Mouse (Mus musculus): Measurements from ENCODE around the gene Psg20. TPM values are rescaled to one million over a fixed set of nuclear protein-coding genes. Genes with fewer than 3 reads are reported as not detected.
A peak's percentile ranks its signal among the peaks of the same experiment; 100 is the strongest.
"Not testable (repeated sequence)": the region's sequence is repeated elsewhere in the genome, so short reads cannot be mapped to it uniquely, and the experiment has no call there.

Gene Psg20
- polyA plus RNA-seq, 1 experiment from 2014 or later: not detected

GRCm38 (mm10) chr7:18710331-18710730 is 24.3 kb upstream of the Psg20 start:
- not testable (repeated sequence) for H3K27me3 ChIP-seq (replicated peaks; ENCODE audit: control insufficient read depth, insufficient read depth, low read length); H3K4me2 ChIP-seq (ENCODE audit: low read depth, low read length); H3K9ac ChIP-seq (ENCODE audit: low read depth, low read length); H3K4me3 ChIP-seq (ENCODE audit: low read depth, low read length); H3K4me1 ChIP-seq (ENCODE audit: control insufficient read depth, insufficient read depth, low read length); H3K9me3 ChIP-seq (ENCODE audit: control insufficient read depth, low read length); H3K36me3 ChIP-seq (ENCODE audit: control insufficient read depth, insufficient read depth, low read length); ATAC-seq (ENCODE audit: low read depth); H3K27ac ChIP-seq (replicated peaks; ENCODE audit: low read depth, low read length)
- WGBS: 77% methylated on average over 4 of the region's 4 CpGs
- peak; percentile 4 for DNase-seq (ENCODE audit: low spot score)

- Histone ChIP-seq H3K27ac (replicated peaks; ENCODE audit: low read depth, low read length) (no peak overlapping the region), H3K4me3 (ENCODE audit: low read depth, low read length) (no peak overlapping the region), H3K27me3 (replicated peaks; ENCODE audit: control insufficient read depth, insufficient read depth, low read length) (no peaks in the 10 kb centered on the region), H3K36me3 (ENCODE audit: control insufficient read depth, insufficient read depth, low read length) (no peaks in the 10 kb centered on the region), H3K4me2 (ENCODE audit: low read depth, low read length) (no peak overlapping the region), H3K9ac (ENCODE audit: low read depth, low read length) (no peak overlapping the region), H3K4me1 (ENCODE audit: control insufficient read depth, insufficient read depth, low read length) (no peaks in the 10 kb centered on the region), H3K9me3 (ENCODE audit: control insufficient read depth, low read length) (no peaks in the 10 kb centered on the region)
- ATAC-seq (ENCODE audit: low read depth): no peak
- no peak for DNase-seq (ENCODE audit: low spot score)
Observed at GRCm38 (mm10) chr7:18685586-18685985, 399 bp downstream of the Psg20 start.

- no peaks in the 10 kb centered on the region for H3K4me1 ChIP-seq (ENCODE audit: control insufficient read depth, insufficient read depth, low read length)
- no peak overlapping the region for H3K4me3 ChIP-seq (ENCODE audit: low read depth, low read length)
- H3K4me2 ChIP-seq (ENCODE audit: low read depth, low read length): no peak overlapping the region
- no peaks in the 10 kb centered on the region for H3K36me3 ChIP-seq (ENCODE audit: control insufficient read depth, insufficient read depth, low read length)
- no peaks in the 10 kb centered on the region for H3K9me3 ChIP-seq (ENCODE audit: control insufficient read depth, low read length)
- no peak overlapping the region for H3K27ac ChIP-seq (replicated peaks; ENCODE audit: low read depth, low read length)
- H3K27me3 ChIP-seq (replicated peaks; ENCODE audit: control insufficient read depth, insufficient read depth, low read length): no peaks in the 10 kb centered on the region
- no peak overlapping the region for H3K9ac ChIP-seq (ENCODE audit: low read depth, low read length)
- 31% methylated on average over 2 of the region's 2 CpGs for whole genome bisulfite sequencing
- ATAC-seq (ENCODE audit: low read depth) (no peak), DNase-seq (ENCODE audit: low spot score) (peak; percentile 30)
Observed at GRCm38 (mm10) chr7:18679772-18680171, 6.2 kb downstream of the Psg20 start.

DNA sequence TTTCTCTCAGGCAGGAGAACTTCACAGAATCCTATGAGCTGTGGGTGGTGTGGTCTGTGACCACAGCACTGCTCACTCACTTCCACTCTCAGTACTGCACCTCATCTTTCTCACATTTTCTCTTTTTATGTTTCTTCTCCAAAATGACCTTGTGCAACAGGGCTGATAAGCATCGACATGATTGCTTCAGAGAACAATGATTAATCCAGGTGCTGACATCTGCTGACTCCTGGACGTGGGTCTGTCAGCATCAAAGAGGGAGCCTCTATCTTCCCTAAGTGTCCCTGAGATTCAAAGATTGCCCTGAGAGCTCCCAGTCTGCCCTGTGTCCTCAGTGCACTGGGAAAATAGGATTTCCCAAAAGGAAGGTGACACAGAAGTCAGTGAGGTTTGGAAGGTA is 29.4 kb downstream of the Psg20 start, which contains the start of gene Psg21:
Gene Psg21 (minus strand): TSS at position 101 of the 400 bp plus-strand sequence.
- not testable (repeated sequence) for H3K9ac ChIP-seq (ENCODE audit: low read depth, low read length); H3K4me2 ChIP-seq (ENCODE audit: low read depth, low read length); H3K9me3 ChIP-seq (ENCODE audit: control insufficient read depth, low read length); H3K36me3 ChIP-seq (ENCODE audit: control insufficient read depth, insufficient read depth, low read length); H3K27ac ChIP-seq (replicated peaks; ENCODE audit: low read depth, low read length); H3K4me1 ChIP-seq (ENCODE audit: control insufficient read depth, insufficient read depth, low read length); ATAC-seq (ENCODE audit: low read depth); H3K4me3 ChIP-seq (ENCODE audit: low read depth, low read length); H3K27me3 ChIP-seq (replicated peaks; ENCODE audit: control insufficient read depth, insufficient read depth, low read length); DNase-seq (ENCODE audit: low spot score)
- WGBS: 44% methylated on average over 1 of the region's 2 CpGs

GRCm38 (mm10) chr7:18626921-18627320 is 59.1 kb downstream of the Psg20 start:
- H3K4me2 ChIP-seq (ENCODE audit: low read depth, low read length); ATAC-seq (ENCODE audit: low read depth); DNase-seq (ENCODE audit: low spot score); H3K4me1 ChIP-seq (ENCODE audit: control insufficient read depth, insufficient read depth, low read length); H3K27ac ChIP-seq (replicated peaks; ENCODE audit: low read depth, low read length); H3K9ac ChIP-seq (ENCODE audit: low read depth, low read length); H3K4me3 ChIP-seq (ENCODE audit: low read depth, low read length); H3K27me3 ChIP-seq (replicated peaks; ENCODE audit: control insufficient read depth, insufficient read depth, low read length); H3K36me3 ChIP-seq (ENCODE audit: control insufficient read depth, insufficient read depth, low read length); H3K9me3 ChIP-seq (ENCODE audit: control insufficient read depth, low read length): not testable (repeated sequence)
- WGBS: 86% methylated on average over 8 of the region's 8 CpGs

Other genes with a start within 250 kb of the Psg20 start
- not detected in 2 replicates for gene Psg26, start 202.0 kb downstream of the Psg20 start, polyA plus RNA-seq (2014; fragmentation: Nextera tagmentation; extraction: Ambion mirVana)
- gene Psg25, start 153.9 kb downstream of the Psg20 start, polyA plus RNA-seq (2014; fragmentation: Nextera tagmentation; extraction: Ambion mirVana): not detected in 2 replicates
- not detected in 2 replicates for gene Psg27, start 118.9 kb downstream of the Psg20 start, polyA plus RNA-seq (2014; fragmentation: Nextera tagmentation; extraction: Ambion mirVana)
- gene Psg23, start 69.7 kb downstream of the Psg20 start, polyA plus RNA-seq (2014; fragmentation: Nextera tagmentation; extraction: Ambion mirVana): not detected in 2 replicates
- not detected in 2 replicates for gene Psg21, start 29.5 kb downstream of the Psg20 start, polyA plus RNA-seq (2014; fragmentation: Nextera tagmentation; extraction: Ambion mirVana)
- gene Psg22, start 31.9 kb upstream of the Psg20 start, polyA plus RNA-seq (2014; fragmentation: Nextera tagmentation; extraction: Ambion mirVana): not detected in 2 replicates
- gene Psg19, start 112.3 kb upstream of the Psg20 start, polyA plus RNA-seq (2014; fragmentation: Nextera tagmentation; extraction: Ambion mirVana): not detected in 2 replicates
- 0.10 TPM in 1 of 2 replicates, not detected in the other for gene Psg17, start 135.4 kb upstream of the Psg20 start, polyA plus RNA-seq (2014; fragmentation: Nextera tagmentation; extraction: Ambion mirVana)
- gene Mill2, start 153.8 kb upstream of the Psg20 start, polyA plus RNA-seq (2014; fragmentation: Nextera tagmentation; extraction: Ambion mirVana): 0.52 and 0.58 TPM in 2 replicates
- gene Pglyrp1, start 185.1 kb upstream of the Psg20 start, polyA plus RNA-seq (2014; fragmentation: Nextera tagmentation; extraction: Ambion mirVana): 5.3 and 10.0 TPM in 2 replicates
- 19.4 and 22.5 TPM in 2 replicates for gene Ccdc61, start 224.2 kb upstream of the Psg20 start, polyA plus RNA-seq (2014; fragmentation: Nextera tagmentation; extraction: Ambion mirVana)
- 0.79 and 0.81 TPM in 2 replicates for gene Nova2, start 239.7 kb upstream of the Psg20 start, polyA plus RNA-seq (2014; fragmentation: Nextera tagmentation; extraction: Ambion mirVana)